Mouse (Mus musculus): ENCODE data around the gene Slc38a2.

The Slc38a2 gene

GRCm38 (mm10) chr15:96696486-96697284 is 2.8 kb downstream of the Slc38a2 start:
- no peak for DNase-seq (ENCODE audit: low read depth in 1 of 2, low spot score in 2 of 2)

DNA sequence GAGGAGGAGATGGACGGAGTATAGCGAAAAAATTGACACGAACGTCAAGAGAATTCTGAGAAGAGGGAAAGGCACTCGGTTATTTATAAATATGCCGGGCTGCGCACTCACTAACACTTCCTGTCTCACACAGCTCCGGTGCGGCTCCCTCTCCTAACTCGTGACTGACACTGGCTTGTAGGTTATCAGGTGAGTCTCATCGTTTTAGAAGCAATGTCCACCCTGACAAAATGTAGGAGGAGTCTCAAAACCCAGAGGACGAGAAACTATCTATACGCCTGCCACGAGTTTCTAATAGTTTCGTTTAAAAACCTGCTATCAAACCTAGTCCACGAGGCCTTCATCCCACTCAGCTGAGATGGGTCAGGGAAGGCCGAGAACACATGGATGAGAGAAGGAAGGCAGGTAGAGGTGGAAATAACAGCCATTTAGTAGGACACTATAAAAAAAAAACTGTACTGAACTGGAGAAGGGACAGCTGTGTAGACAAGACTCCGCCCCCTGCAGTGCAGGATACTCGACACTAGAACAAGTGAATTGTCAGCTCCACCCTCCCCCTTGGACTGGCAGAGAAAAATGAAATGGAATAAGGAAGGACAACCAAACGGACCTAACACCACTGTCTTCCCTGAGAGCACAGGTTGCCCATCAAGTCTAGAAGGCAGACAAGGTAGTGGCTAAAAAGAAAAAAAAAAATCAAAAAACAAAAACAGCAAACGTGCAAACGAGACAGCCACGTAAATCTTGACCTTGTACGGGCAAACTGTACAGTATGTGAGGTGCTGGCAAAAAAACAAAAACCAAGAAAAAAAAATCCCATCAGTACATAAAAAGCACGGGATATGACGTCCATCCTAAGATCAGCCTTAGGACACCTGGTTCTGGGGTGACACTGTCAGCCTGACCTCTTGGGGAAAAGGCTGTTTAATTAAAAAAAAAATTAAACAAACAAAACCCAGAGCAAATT is 3.8 kb downstream of the Slc38a2 start:
- no peak for DNase-seq (ENCODE audit: low read depth in 1 of 2, low spot score in 2 of 2)

DNA sequence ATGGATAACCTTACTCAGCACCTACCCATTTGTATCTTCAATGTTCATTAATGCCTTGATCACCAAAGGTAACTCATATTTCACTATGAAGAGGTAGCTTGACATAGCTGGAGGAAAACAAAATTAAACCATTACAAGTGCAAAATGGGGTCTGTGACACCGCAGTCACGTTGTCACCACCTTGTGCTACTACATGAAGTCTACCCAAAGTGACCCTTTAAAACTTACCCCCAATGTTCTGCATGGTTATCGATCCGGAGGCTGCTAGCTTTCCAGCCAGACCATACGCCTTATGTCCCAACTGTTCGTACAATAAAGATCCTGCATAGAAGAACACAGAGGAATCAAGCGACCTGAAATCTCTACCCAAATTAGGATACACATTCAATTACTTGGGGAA is 4.5 kb downstream of the Slc38a2 start:
- no peak for DNase-seq (ENCODE audit: low read depth in 1 of 2, low spot score in 2 of 2)

DNA sequence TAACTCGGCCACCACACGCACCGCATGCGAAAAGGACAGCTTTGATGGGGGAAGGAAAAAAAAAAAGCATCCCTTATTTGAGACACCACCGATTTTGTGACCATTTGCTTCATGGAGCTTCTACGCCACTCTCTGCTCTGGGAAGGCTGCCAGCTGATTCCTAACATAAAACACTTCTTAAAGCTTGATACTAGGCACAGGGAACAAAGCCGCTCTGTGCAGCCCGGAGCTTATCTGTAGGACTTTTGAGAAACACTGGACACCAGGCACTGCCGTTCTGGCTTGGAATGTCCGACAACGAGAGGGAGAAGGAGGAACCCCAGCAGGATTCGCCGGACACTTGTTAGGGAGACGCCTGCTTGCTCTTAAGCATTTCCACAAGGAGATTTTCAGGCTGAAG is 5.8 kb downstream of the Slc38a2 start:
- DNase-seq (ENCODE audit: low read depth in 1 of 2, low spot score in 2 of 2), result no peak

GRCm38 (mm10) chr15:96692401-96692800 is 7.1 kb downstream of the Slc38a2 start:
- no peak for DNase-seq (ENCODE audit: low read depth in 1 of 2, low spot score in 2 of 2)

GRCm38 (mm10) chr15:96691381-96691780 is 8.1 kb downstream of the Slc38a2 start:
- DNase-seq (ENCODE audit: low read depth in 1 of 2, low spot score in 2 of 2), result no peak

GRCm38 (mm10) chr15:96690829-96691228 is 8.7 kb downstream of the Slc38a2 start:
- no peak for DNase-seq (ENCODE audit: low read depth in 1 of 2, low spot score in 2 of 2)

- no peak for DNase-seq (ENCODE audit: low read depth in 1 of 2, low spot score in 2 of 2)
Observed at GRCm38 (mm10) chr15:96689919-96690318, 9.6 kb downstream of the Slc38a2 start.

- no peak for DNase-seq (ENCODE audit: low read depth in 1 of 2, low spot score in 2 of 2)
Observed at GRCm38 (mm10) chr15:96688784-96689318, 10.7 kb downstream of the Slc38a2 start.

DNA sequence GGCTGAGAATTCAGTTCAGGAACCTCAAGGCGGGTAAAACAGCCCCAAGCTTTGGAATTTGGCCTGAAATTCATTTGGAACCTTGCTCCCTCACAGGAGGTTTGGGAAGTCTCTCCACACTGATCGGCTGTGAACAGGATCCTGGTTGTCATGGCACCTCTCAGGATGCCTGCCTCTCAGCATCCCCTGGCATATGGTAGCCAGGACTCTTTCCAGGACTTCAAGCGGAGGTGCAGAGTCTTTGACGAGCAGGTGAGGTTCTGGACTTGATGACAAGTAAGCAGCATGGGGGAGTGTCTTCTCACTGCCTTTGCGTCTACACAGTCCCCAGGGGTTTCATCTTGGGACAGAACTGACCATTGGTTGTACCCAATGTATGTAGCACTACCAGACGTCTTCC is 11.5 kb downstream of the Slc38a2 start:
- no peak for DNase-seq (ENCODE audit: low read depth in 1 of 2, low spot score in 2 of 2)

- no peak for DNase-seq (ENCODE audit: low read depth in 1 of 2, low spot score in 2 of 2)
Observed at GRCm38 (mm10) chr15:96687366-96687765, 12.2 kb downstream of the Slc38a2 start.

DNA sequence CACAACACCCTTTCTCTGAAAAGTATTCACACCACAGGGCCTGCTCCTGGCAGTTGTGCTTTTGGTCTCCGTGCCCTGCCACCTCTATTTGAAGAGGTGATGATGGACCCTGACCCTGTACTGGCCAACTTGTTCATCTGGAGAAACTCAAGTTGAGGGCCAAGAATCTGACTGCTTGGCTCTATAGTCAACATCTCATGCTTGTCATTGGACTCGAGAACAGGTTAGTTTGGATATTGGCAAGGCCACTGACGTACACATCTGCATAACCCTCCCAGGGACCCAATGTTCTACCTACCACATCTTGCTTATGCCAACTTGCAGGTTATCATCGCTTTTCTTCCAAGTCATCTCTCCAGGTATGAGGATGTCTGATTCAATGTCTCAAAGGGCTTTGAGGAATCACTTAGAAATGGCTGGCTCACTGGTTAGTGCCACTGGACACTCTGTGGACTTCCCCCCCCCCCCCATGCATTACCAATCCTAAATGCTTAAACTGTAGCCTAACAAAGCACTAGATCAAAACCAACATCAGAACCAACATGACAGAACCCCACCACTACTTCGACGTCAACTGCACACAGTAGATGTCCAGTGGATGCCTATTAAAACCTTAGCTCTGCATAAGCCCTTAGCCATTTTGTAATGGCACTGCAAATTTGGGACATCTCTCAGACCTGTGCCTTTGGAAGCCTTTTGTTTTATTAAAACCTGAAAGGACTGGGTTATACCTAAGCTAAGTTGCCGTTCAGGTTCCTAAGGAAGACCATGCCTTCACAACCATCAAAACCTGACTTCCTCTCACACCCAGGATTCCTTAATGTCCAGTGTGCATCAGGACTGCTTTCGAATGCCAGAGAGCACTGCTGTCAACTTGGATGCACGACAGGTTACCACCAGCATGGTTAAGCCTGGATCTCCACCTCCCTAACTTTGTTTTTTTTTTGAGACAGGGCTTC is 13.1 kb downstream of the Slc38a2 start:
- no peak for DNase-seq (ENCODE audit: low read depth in 1 of 2, low spot score in 2 of 2)

- DNase-seq (ENCODE audit: low read depth in 1 of 2, low spot score in 2 of 2), result no peak
Observed at GRCm38 (mm10) chr15:96685273-96685672, 14.3 kb downstream of the Slc38a2 start.

GRCm38 (mm10) chr15:96684132-96684830 is 15.2 kb downstream of the Slc38a2 start:
- DNase-seq (ENCODE audit: low read depth in 1 of 2, low spot score in 2 of 2), result no peak

DNA sequence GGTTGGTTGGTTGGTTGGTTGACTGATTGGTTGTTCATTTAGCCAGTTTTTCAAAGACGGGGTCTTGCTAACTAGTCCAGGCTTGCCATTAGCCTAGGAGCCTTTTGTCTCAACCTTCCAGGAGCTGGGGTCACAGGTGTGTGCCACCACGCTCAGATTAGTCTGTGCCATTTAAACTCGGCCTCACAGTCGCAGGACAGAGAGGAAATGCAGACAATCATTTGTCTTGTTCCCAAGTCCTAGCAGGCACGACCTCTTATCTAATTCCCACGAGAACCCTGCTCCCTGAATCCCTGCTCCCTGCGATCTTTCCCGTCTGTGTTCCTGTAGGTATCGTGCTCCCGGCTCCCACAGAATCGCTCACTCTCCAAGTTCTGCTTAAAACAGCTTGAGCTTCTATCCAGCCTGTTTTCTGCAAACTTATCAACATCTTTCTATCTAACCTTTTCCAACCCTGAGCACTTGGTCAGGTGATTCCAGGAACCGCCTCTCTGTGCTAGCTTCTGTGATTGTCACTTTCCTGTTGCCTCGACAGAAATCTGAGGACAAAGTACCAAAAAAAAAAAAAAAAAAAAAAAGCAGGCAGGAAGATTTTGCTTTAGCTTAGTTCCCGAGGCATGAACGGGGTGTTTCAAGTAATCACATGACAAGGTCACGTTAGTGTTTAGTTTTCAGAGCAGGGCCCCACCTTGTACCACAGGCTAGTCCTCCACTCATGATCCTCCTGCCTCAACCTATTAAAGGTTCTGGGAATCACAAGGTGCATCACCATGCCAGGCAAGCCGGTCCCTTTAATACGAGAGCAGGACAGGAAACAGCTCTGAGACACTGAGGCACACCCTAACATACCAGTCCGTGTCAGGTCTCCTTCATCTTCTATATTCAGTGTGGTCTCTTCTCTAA is 20.4 kb downstream of the Slc38a2 start:
- no peak for DNase-seq (ENCODE audit: low read depth in 1 of 2, low spot score in 2 of 2)

- DNase-seq (ENCODE audit: low read depth in 1 of 2, low spot score in 2 of 2), result no peak
Observed at GRCm38 (mm10) chr15:96676518-96676917, 23.0 kb downstream of the Slc38a2 start.

DNA sequence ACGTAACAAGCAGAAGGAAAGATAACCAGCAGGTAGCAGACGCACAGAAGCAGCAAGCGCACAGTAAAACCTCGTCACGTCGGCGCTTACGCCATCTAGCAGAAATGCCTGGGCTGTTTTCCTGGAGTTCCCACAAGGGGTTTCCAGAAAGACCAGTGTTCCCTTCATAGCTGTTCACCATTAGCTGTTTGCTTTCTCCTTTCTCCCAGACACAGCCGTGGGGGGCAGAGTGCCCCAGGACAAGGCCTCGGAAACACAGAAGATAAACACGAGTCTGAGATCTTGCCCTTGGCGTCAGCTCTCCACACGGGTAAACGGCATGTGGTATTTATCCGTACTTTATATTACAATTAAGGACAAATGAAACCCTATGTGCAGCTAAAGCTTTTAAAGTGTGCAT is 23.8 kb downstream of the Slc38a2 start:
- DNase-seq (ENCODE audit: low read depth in 1 of 2, low spot score in 2 of 2), result no peak

- no peak for DNase-seq (ENCODE audit: low read depth in 1 of 2, low spot score in 2 of 2)
Observed at GRCm38 (mm10) chr15:96675055-96675454, 24.5 kb downstream of the Slc38a2 start.

DNA sequence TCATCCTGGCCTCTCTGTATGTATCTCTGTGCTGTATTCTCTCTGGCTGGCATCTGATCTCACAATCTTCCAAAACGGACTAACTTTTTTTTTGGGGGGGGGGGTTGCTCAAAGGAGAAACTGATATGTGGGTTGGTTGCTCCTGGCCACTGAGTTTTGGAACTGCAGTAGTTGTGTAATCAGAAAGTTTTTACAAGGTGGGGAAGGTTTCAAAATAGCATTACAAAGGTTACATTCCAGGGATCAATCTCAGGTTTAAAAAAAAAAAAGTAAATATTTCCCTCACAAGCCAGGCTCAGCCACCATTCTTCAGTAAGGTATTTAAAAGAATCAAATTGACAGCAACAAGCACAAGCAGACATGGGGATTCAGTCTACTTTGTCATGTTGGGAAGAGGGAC is 25.4 kb downstream of the Slc38a2 start:
- no peak for DNase-seq (ENCODE audit: low read depth in 1 of 2, low spot score in 2 of 2)

Measured in monocyte, adult 2 months (primary cell).